ENCODE assay signal across 8 mouse cellular contexts in the genomic region with DNA sequence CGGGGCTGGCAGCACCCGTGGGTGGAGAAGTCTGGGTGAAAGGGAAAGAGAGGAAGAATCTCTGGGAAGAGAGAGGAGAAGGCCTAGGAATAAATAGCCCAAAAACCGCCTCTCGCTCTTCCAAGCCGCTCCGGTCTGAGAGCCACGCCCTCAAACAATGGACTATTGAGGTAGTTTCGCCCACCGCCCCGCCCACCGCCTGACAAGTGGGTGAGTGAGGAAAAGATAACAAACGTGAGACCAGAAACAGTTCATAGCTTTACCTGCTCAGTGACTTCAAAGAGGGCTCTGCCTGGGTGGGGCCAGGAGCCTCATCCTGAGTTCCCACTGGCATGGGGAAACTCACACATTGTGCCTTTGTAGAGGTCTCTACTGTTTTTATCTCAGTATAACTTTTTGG.
A peak's percentile ranks its signal among the peaks of the same experiment; 100 is the strongest.
DNase-seq lines count a peak whose midpoint lies in the region; ATAC-seq and TF ChIP-seq lines count a peak whose summit lies in the region.

No protein-coding gene starts in this region.

- DNase-seq in heart, adult 18-20 months: no peak
- peak; percentile 18 to 28 for DNase-seq in lung, postnatal 4 days
- DNase-seq in urinary bladder, adult 18-20 months (ENCODE audit: low spot score in 2 of 2): no peak
- no peak for DNase-seq in layer of hippocampus, adult 11-12 months (ENCODE audit: low spot score)
- no peak for DNase-seq in left cerebral cortex, postnatal 36 days (ENCODE audit: low spot score in 2 of 2)

- no peak for TF ChIP-seq CTCF in E14TG2a.4 (conservative IDR thresholded peaks at IDR 0.05; ENCODE audit: low read length)

- H3K4me3 ChIP-seq in heart, embryonic 12.5 days: peak overlapping the region; percentile 20
- H3K4me3 ChIP-seq in E14TG2a.4 (replicated peaks; ENCODE audit: low read length): peak overlapping the region; percentile 30; the same call in 1 of the 2 replicates
- no peak overlapping the region for H3K4me3 ChIP-seq in hindbrain, embryonic 12.5 days

- 12% methylated on average over 12 of the region's 12 CpGs for WGBS in heart, embryonic 12.5 days
- WGBS in hindbrain, embryonic 12.5 days: 11% methylated on average over 12 of the region's 12 CpGs

- peak overlapping the region; percentile 56 for H3K4me2 ChIP-seq in heart, embryonic 12.5 days
- peak overlapping the region; percentile 25 for H3K4me2 ChIP-seq in hindbrain, embryonic 12.5 days (replicated peaks)

- H3K27me3 ChIP-seq in heart, embryonic 12.5 days (replicated peaks): peaks cover 9% of the 10 kb centered on the region
- peaks cover 28% of the 10 kb centered on the region for H3K27me3 ChIP-seq in E14TG2a.4 (ENCODE audit: insufficient read depth, low read length)
- H3K27me3 ChIP-seq in hindbrain, embryonic 12.5 days: no peaks in the 10 kb centered on the region

- no peaks in the 10 kb centered on the region for H3K9me3 ChIP-seq in heart, embryonic 12.5 days (replicated peaks)
- H3K9me3 ChIP-seq in E14TG2a.4 (ENCODE audit: low read length): no peaks in the 10 kb centered on the region
- no peaks in the 10 kb centered on the region for H3K9me3 ChIP-seq in hindbrain, embryonic 12.5 days (replicated peaks)

- H3K9ac ChIP-seq in heart, embryonic 12.5 days: no peak overlapping the region
- H3K9ac ChIP-seq in hindbrain, embryonic 12.5 days: no peak overlapping the region

- H3K36me3 ChIP-seq in heart, embryonic 12.5 days: no peaks in the 10 kb centered on the region
- H3K36me3 ChIP-seq in E14TG2a.4 (ENCODE audit: insufficient read depth, low read length): no peaks in the 10 kb centered on the region
- H3K36me3 ChIP-seq in hindbrain, embryonic 12.5 days: no peaks in the 10 kb centered on the region

- intact Hi-C loops in left cerebral cortex, postnatal 36 days (cut with DNase I): no loop called here

- no peak for ATAC-seq in heart, embryonic 12.5 days (ENCODE audit: insufficient number of reproducible peaks, low FRiP score)
- no peak for ATAC-seq in hindbrain, embryonic 12.5 days (ENCODE audit: low FRiP score)

- peaks cover 10% of the 10 kb centered on the region for H3K4me1 ChIP-seq in heart, embryonic 12.5 days (replicated peaks)
- peaks cover 42% of the 10 kb centered on the region for H3K4me1 ChIP-seq in E14TG2a.4 (replicated peaks; ENCODE audit: low read depth, low read length)
- H3K4me1 ChIP-seq in hindbrain, embryonic 12.5 days: peaks cover 26% of the 10 kb centered on the region

- no peak overlapping the region for H3K27ac ChIP-seq in heart, embryonic 12.5 days (ENCODE audit: poor library complexity, severe bottlenecking)
- no peak overlapping the region for H3K27ac ChIP-seq in hindbrain, embryonic 12.5 days

Comparison
In these comparisons a context has a peak if more than half of its experiments do, and no peak if none do; other contexts are left out.
1. DNase-seq: peak in lung, postnatal 4 days (2 of 2); none in heart, adult 18-20 months (0 of 2), urinary bladder, adult 18-20 months (0 of 2), layer of hippocampus, adult 11-12 months (single experiment) and left cerebral cortex, postnatal 36 days (0 of 2).